Mouse (Mus musculus) C2C12 (cell line): ENCODE measurements at regions not wholly inside any gene's neighbourhood (a gene's known extent, or its start where the extent isn't known, plus 50 kb on each side); places are given as distances from the start of the nearest gene placed in this dataset.

Source experiments
- H3K27me3 ChIP-seq: one replicate; pipeline ENCODE4 v1.6.1; 2011; ENCODE audit not compliant: control insufficient read depth, insufficient read depth, insufficient read length
- H3K36me3 ChIP-seq: one replicate; pipeline ENCODE4 v1.6.1; 2011; ENCODE audit not compliant: control insufficient read depth, insufficient read depth
- H3K4me3 ChIP-seq: one replicate; pipeline ENCODE4 v1.5.1; 2011; ENCODE audit warnings: mild to moderate bottlenecking, control low read depth; ENCODE audit not compliant: poor library complexity, insufficient read depth, severe bottlenecking
- H3K79me2 ChIP-seq: one replicate; pipeline ENCODE4 v1.6.1; 2011; ENCODE audit not compliant: control insufficient read depth, insufficient read depth
- H3K79me3 ChIP-seq: one replicate; pipeline ENCODE4 v1.6.1; 2011; ENCODE audit warnings: low read depth, control low read depth
- H3ac ChIP-seq: one replicate; pipeline ENCODE3; 2011; ENCODE audit warnings: low read depth; ENCODE audit not compliant: control insufficient read depth, insufficient read length
- CEBPB ChIP-seq: IDR thresholded peaks from one replicate; pipeline ENCODE4 v1.6.1; 2011; ENCODE audit warnings: low read depth, mild to moderate bottlenecking, control low read depth, moderate library complexity
- CTCF ChIP-seq: IDR thresholded peaks from one replicate; pipeline ENCODE4 v1.5.1; 2011; ENCODE audit not compliant: control insufficient read depth, insufficient read depth, insufficient read length
- FOSL1 ChIP-seq: IDR thresholded peaks from one replicate; pipeline ENCODE4 v1.8.0; 2011; ENCODE audit warnings: mild to moderate bottlenecking, low read length; ENCODE audit not compliant: poor library complexity, insufficient read depth, severe bottlenecking
- MAX ChIP-seq: IDR thresholded peaks from one replicate; pipeline ENCODE4 v1.6.1; 2011; ENCODE audit warnings: mild to moderate bottlenecking, control low read depth
- MYOD1 ChIP-seq: IDR thresholded peaks from one replicate; pipeline ENCODE4 v1.6.1; 2011; ENCODE audit warnings: low read depth; ENCODE audit not compliant: control insufficient read depth, insufficient read length
- MYOG ChIP-seq: IDR thresholded peaks from one replicate; pipeline ENCODE4 v1.6.1; 2011; ENCODE audit not compliant: control insufficient read depth, insufficient read length; ENCODE audit errors: extremely low read depth
- USF1 ChIP-seq: IDR thresholded peaks from one replicate; pipeline ENCODE4 v1.6.1; 2011; ENCODE audit warnings: low read depth, mild to moderate bottlenecking, control low read depth, moderate library complexity

DNA sequence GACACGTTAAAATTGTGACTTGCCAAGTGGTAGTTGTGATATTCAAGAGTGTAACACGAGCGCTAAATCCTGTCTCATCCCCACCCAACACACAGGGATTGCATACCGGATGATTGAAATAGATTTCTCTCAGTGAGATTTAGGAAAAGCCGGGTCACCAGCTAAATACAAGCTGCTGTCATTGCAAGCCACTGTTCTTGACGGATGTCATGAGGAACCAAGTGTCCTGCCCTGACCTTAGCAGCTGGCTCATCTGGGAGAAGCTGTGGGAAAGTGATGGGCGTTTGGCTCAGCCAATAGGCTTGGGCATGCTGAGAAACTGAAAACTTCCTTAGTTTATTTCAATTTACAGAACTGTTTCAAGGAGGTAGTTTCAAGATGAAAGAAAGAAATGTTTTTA lies 164.4 kb upstream of the Jmjd1c start:
- Histone ChIP-seq H3ac (no peak overlapping the region), H3K79me3 (no peaks in the 10 kb centered on the region), H3K36me3 (no peaks in the 10 kb centered on the region), H3K27me3 (no peaks in the 10 kb centered on the region), H3K4me3 (no peak overlapping the region), H3K79me2 (no peaks in the 10 kb centered on the region)
- TF ChIP-seq MAX (no peak), CTCF (no peak), FOSL1 (no peak), MYOD1 (no peak)

DNA sequence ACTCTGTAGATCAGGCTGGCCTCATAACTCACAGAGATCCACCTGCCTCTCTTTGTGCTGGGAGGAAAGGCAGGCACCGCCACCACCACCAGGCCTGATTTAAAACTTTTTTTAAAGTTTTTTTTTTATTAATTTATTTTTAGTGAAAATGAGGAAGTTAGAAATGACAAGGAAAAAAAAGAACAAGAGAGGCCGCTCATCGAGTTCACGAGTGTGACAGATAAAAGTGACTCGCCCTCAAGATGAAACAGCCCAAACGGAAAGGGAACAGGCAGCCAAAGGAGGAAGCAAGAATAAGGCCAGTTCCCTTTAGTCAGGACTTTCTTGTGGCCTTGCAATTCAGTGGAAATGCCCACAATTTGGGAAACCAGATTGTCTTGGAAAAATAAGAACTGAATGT lies 163.4 kb upstream of the Jmjd1c start:
- Histone ChIP-seq H3K27me3 (no peaks in the 10 kb centered on the region), H3ac (no peak overlapping the region), H3K4me3 (no peak overlapping the region), H3K79me2 (no peaks in the 10 kb centered on the region), H3K36me3 (no peaks in the 10 kb centered on the region), H3K79me3 (no peaks in the 10 kb centered on the region)
- TF ChIP-seq CTCF (no peak), CEBPB (no peak), USF1 (no peak), FOSL1 (no peak), MYOD1 (no peak), MYOG (no peak), MAX (no peak)

DNA sequence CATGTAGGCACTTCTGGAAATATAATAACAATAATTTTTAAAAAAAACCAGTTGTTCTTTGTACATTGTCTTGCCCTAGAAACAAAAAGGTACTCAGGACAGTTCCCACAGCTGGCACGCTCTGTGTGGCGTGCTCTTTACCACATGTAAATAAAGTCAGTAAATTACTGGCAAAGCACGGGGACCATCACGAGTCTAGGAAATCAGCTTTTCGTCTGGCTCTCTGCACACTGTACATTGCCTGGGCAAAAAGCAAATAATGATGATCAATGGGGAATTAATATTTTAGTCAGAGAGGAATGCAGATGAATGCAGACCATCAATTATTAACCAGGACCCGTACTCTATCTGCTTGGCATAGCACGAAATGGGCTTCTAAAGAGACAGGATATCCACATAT lies 162.2 kb upstream of the Jmjd1c start:
- Histone ChIP-seq H3K79me2 (no peaks in the 10 kb centered on the region), H3K4me3 (no peak overlapping the region)
- TF ChIP-seq MAX (no peak), MYOG (no peak), USF1 (no peak)

DNA sequence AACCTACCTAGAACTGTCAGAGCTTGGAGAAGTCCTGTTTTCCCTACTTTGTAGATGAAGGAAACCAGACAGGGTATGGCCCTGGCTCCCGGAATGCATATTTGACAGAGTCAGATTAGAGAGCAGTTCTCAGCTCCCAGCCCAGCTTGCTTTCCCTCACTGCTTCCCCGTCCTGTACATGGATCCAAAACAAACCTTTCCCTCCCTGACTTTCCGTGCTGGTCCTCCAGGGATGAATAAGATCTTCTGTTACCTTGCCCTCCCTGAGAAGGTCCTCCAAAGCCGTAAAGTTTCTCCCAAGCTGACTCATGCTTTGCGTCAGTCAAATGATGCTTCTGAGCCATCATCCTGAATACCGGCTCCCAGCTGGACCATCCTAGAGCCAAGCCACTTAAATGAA lies 160.2 kb upstream of the Jmjd1c start:
- no peak overlapping the region for H3ac ChIP-seq
- H3K79me2 ChIP-seq, result no peaks in the 10 kb centered on the region
- TF ChIP-seq MAX, result no peak
- peak; percentile 9 for TF ChIP-seq FOSL1
- TF ChIP-seq CTCF, result no peak
- no peaks in the 10 kb centered on the region for H3K79me3 ChIP-seq
- no peaks in the 10 kb centered on the region for H3K36me3 ChIP-seq
- no peak overlapping the region for H3K4me3 ChIP-seq
- H3K27me3 ChIP-seq, result no peaks in the 10 kb centered on the region

More for the DNA sequence above, 162.2 kb upstream of the Jmjd1c start:
- H3K27me3 ChIP-seq, result no peaks in the 10 kb centered on the region
- H3K79me3 ChIP-seq, result no peaks in the 10 kb centered on the region
- no peaks in the 10 kb centered on the region for H3K36me3 ChIP-seq
- no peak overlapping the region for H3ac ChIP-seq

DNA sequence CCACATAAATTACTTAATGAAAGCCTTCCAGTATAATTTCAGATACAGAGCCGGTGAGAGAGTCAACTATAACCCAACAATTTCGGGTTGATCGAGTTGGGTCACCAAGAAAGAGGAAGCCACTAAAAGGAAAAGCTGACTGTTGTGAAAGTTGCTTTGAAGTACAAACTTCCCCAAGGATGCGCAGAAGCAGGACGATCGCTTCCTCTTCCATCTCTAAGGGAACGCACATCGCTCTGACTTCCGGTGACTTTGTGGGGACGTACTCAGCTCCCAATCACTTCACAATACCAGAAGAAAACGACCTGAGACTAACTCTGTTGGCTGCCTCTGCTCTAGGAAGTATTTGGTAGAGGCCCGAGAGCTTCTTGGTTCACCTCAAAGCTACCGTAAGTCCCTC lies 158.8 kb upstream of the Jmjd1c start:
- H3K27me3 ChIP-seq, result no peaks in the 10 kb centered on the region
- TF ChIP-seq MAX (no peak), CTCF (no peak), MYOD1 (no peak), CEBPB (no peak), FOSL1 (no peak), MYOG (no peak), USF1 (no peak)
- no peaks in the 10 kb centered on the region for H3K79me3 ChIP-seq
- no peak overlapping the region for H3ac ChIP-seq
- no peaks in the 10 kb centered on the region for H3K79me2 ChIP-seq
- H3K36me3 ChIP-seq, result no peaks in the 10 kb centered on the region
- H3K4me3 ChIP-seq, result no peak overlapping the region

DNA sequence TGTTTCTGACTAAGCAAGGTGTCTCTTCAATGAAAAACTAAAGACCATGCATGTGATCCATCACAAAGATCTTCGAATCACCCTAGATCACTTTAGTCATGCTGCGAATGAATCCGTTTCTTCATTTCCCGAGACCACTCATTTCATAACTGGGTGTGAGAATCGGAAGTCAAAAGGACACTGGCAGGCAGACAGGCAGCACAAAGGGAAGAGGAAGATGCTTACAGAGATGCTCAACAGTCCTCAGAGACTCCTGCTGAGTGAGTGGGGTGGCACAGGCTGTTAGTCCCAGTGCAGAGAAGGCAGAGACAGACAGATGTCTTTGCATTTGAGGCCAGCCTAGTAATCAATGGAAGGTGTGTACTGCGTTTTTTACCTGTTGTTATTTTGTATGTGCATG lies 155.6 kb upstream of the Jmjd1c start:
- no peaks in the 10 kb centered on the region for H3K79me2 ChIP-seq
- no peak for TF ChIP-seq MAX
- no peak for TF ChIP-seq FOSL1
- TF ChIP-seq MYOG, result no peak
- H3K36me3 ChIP-seq, result no peaks in the 10 kb centered on the region
- H3ac ChIP-seq, result no peak overlapping the region
- H3K27me3 ChIP-seq, result no peaks in the 10 kb centered on the region
- no peak overlapping the region for H3K4me3 ChIP-seq
- no peaks in the 10 kb centered on the region for H3K79me3 ChIP-seq

DNA sequence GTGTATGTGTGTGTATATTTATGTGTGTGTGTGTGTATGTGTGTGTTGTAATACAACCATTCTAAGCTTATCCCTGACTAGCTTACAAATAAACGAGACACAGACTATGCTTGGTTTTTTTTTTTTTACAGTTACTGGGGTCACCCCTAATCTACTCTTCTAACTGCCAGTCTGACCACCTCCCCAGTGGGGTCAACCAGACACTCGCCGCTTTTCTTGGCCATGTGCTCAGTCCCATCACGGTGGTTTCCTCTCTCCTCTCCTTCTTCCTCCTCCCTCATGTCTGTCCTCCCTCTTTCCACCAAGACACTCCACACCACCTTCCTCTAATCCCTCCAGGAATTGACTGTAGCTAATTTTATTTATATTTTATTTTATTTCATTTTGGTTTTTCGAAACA lies 155.0 kb upstream of the Jmjd1c start:
- no peak overlapping the region for H3ac ChIP-seq
- H3K79me2 ChIP-seq, result no peaks in the 10 kb centered on the region
- H3K27me3 ChIP-seq, result no peaks in the 10 kb centered on the region
- H3K4me3 ChIP-seq, result no peak overlapping the region
- no peaks in the 10 kb centered on the region for H3K79me3 ChIP-seq
- TF ChIP-seq CTCF (no peak), MYOG (no peak), MYOD1 (no peak), MAX (no peak), USF1 (no peak), FOSL1 (no peak), CEBPB (no peak)
- no peaks in the 10 kb centered on the region for H3K36me3 ChIP-seq
